Mouse (Mus musculus): ENCODE data around the gene Scube2. TPM values are rescaled to one million over a fixed set of nuclear protein-coding genes. Genes with fewer than 3 reads are reported as not detected.

Scube2 gene
- 1.7 and 2.2 TPM in 2 replicates for polyA plus RNA-seq (2015; fragmentation: Nextera tagmentation; extraction: Ambion mirVana)

DNA sequence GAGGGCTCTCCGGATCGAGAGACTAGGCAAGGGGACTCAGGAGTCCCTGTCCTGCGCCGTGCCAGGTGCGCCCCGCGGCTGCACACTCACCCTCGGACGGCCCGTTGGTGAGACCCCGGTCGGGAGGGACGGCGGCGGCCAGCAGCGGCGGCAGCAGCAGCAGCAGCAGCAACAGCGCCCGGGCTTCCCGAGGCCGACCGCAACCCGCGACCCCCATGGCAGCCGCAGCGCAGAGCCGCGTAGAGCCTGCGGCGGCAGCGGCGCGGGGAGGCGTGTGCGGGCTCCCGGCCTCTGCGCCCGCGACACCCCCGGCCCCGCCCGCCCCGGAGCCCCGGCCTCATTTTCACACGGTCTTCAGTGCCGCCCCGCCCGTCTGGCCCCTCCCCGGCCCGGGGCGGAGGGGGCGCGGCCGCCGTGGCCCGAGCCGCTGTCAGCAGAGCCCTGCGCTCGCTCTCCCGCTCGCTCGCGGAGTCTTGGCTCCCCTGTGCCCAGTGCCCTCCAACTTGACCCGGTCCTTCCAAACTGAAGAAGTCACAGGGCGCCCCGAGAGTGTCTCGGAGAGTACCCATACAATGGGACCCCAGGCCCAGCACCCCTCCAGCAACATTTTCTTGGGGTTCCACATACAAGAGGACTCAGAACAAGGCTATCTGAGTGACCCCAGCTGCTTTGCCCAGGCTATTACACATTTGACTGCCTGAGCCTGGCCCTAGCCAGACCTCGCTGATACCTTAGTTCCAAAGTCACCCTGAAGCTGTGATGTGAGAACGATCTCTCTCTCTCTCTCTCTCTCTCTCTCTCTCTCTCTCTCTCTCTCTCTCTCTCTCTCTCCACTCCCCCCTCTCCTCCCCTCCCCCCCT lies at the start of gene Scube2:
Scube2 (minus strand) TSS at position 310 of the 860 bp plus-strand sequence.
- ATAC-seq (replicated peaks) = peak; percentile 85
- peaks cover 9% of the 10 kb centered on the region for H3K27me3 ChIP-seq (replicated peaks)
- no peaks in the 10 kb centered on the region for H3K9me3 ChIP-seq
- no peak within 1 kb of the TSS for H3K27ac ChIP-seq
- H3K36me3 ChIP-seq (replicated peaks) = no peaks in the 10 kb centered on the region
- H3K9ac ChIP-seq = peak within 1 kb of the TSS; percentile 68
- H3K4me2 ChIP-seq = peak within 1 kb of the TSS; percentile 98
- H3K4me3 ChIP-seq = peak within 1 kb of the TSS; percentile 63
- H3K4me1 ChIP-seq = peaks cover 9% of the 10 kb centered on the region
- WGBS = 1% methylated on average over 66 of the region's 69 CpGs

GRCm38 (mm10) chr7:109906165-109906564 lies 40.7 kb upstream of the Scube2 start:
- H3K4me3 ChIP-seq = no peak overlapping the region
- WGBS = 92% methylated on average over 2 of the region's 2 CpGs
- H3K9ac ChIP-seq = no peak overlapping the region
- no peak overlapping the region for H3K27ac ChIP-seq
- H3K9me3 ChIP-seq = no peaks in the 10 kb centered on the region
- H3K4me1 ChIP-seq = no peaks in the 10 kb centered on the region
- H3K4me2 ChIP-seq = no peak overlapping the region
- H3K27me3 ChIP-seq (replicated peaks) = no peaks in the 10 kb centered on the region
- no peak for ATAC-seq (replicated peaks)
- peaks cover 61% of the 10 kb centered on the region for H3K36me3 ChIP-seq (replicated peaks)

- no peak overlapping the region for H3K9ac ChIP-seq
- no peak for ATAC-seq (replicated peaks)
- no peaks in the 10 kb centered on the region for H3K4me1 ChIP-seq
- WGBS = 93% methylated on average over 9 of the region's 9 CpGs
- H3K4me3 ChIP-seq = no peak overlapping the region
- no peak overlapping the region for H3K27ac ChIP-seq
- no peaks in the 10 kb centered on the region for H3K27me3 ChIP-seq (replicated peaks)
- H3K9me3 ChIP-seq = no peaks in the 10 kb centered on the region
- H3K4me2 ChIP-seq = no peak overlapping the region
- H3K36me3 ChIP-seq (replicated peaks) = peaks cover 73% of the 10 kb centered on the region
Measured at GRCm38 (mm10) chr7:109900921-109901320, 35.4 kb upstream of the Scube2 start.

DNA sequence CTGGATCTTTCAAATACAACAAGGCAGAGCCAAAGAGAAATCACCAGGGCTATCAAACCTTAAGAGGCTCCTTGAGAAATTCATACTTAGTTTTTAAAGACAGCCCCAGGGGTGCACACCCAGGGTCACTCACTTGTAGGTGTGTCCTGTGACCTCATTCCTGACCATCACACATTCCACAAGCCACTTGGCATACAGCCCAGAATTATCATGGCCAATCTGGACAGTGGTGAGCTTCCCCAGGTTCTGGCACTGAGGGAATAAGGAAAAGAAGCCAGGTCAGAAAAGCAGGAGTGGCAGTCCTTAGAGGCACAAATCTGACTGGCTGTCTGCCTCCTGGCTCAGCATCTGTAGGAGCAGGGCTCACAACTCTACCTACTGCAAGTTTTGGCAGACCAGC lies 33.4 kb upstream of the Scube2 start:
- Histone ChIP-seq H3K9me3 (no peaks in the 10 kb centered on the region), H3K4me1 (no peaks in the 10 kb centered on the region), H3K36me3 (replicated peaks) (peaks cover 76% of the 10 kb centered on the region), H3K4me3 (no peak overlapping the region), H3K4me2 (no peak overlapping the region), H3K9ac (no peak overlapping the region), H3K27ac (no peak overlapping the region), H3K27me3 (replicated peaks) (no peaks in the 10 kb centered on the region)
- ATAC-seq (replicated peaks) = no peak

DNA sequence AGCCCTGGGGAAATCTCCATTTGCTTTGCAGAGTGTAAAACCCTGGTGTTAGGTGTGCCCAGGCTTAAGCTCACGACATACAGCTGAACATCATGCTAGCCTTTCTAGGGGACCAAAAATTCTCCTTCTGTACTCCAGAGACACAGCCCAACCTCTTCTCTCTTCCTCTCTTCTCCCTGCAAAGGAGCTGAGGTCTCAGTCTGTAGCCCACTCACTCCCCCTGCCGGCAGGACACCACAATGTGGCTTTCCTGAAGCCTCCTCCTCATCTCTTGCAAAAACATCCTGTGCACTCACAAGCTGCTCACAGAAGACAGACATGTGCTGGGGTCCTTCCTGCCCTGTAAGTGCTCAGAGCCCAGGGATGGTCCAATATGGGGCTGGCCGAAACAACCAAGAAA lies 27.1 kb upstream of the Scube2 start:
- 0 out of 2 replicates have a peak, but pooled peaks have one; percentile 39 for ATAC-seq (replicated peaks)
- Histone ChIP-seq H3K9ac (no peak overlapping the region), H3K27me3 (replicated peaks) (no peaks in the 10 kb centered on the region), H3K4me2 (no peak overlapping the region), H3K9me3 (no peaks in the 10 kb centered on the region), H3K4me1 (no peaks in the 10 kb centered on the region), H3K4me3 (no peak overlapping the region), H3K27ac (no peak overlapping the region), H3K36me3 (replicated peaks) (peaks cover 45% of the 10 kb centered on the region)
- 40% methylated on average over 3 of the region's 3 CpGs for WGBS

- Histone ChIP-seq H3K4me2 (no peak overlapping the region), H3K4me1 (no peaks in the 10 kb centered on the region), H3K27me3 (replicated peaks) (no peaks in the 10 kb centered on the region), H3K9ac (no peak overlapping the region), H3K27ac (no peak overlapping the region), H3K4me3 (no peak overlapping the region), H3K9me3 (no peaks in the 10 kb centered on the region), H3K36me3 (replicated peaks) (peaks cover 41% of the 10 kb centered on the region)
- no peak for ATAC-seq (replicated peaks)
- WGBS = 89% methylated on average over 4 of the region's 4 CpGs
Measured at GRCm38 (mm10) chr7:109891786-109892185, 26.3 kb upstream of the Scube2 start.

DNA sequence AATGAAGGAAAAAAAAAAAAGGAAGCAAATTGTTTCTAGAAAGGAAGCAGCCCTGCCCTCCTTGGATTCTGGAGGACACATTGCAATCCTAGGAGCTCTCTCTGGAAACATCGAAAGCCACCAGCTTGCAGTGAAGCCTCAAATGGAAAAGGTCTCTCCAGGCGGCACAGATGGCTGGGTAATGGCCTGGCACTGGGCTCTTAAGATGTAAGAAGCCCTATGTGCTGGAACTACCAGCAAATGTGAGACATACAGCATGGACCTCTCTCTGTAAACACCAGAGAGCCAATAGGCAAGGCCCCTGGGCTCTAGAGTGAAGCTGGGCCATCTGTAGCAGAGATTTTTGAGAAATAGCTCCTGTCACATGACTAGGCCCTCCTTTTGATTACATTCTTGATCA lies 24.8 kb upstream of the Scube2 start:
- Histone ChIP-seq H3K4me2 (no peak overlapping the region), H3K4me3 (no peak overlapping the region), H3K9me3 (no peaks in the 10 kb centered on the region), H3K4me1 (no peaks in the 10 kb centered on the region), H3K27me3 (replicated peaks) (no peaks in the 10 kb centered on the region), H3K36me3 (replicated peaks) (peaks cover 29% of the 10 kb centered on the region; the same call in 1 of the 2 replicates), H3K27ac (no peak overlapping the region), H3K9ac (no peak overlapping the region)
- WGBS = 88% methylated on average over 2 of the region's 2 CpGs
- no peak for ATAC-seq (replicated peaks)

- peaks cover 20% of the 10 kb centered on the region; the same call in 1 of the 2 replicates for H3K36me3 ChIP-seq (replicated peaks)
- no peaks in the 10 kb centered on the region for H3K27me3 ChIP-seq (replicated peaks)
- ATAC-seq (replicated peaks) = no peak
- H3K4me3 ChIP-seq = no peak overlapping the region
- no peak overlapping the region for H3K27ac ChIP-seq
- H3K9me3 ChIP-seq = no peaks in the 10 kb centered on the region
- WGBS = 90% methylated on average over 5 of the region's 5 CpGs
- no peak overlapping the region for H3K4me2 ChIP-seq
- no peak overlapping the region for H3K9ac ChIP-seq
- H3K4me1 ChIP-seq = no peaks in the 10 kb centered on the region
Measured at GRCm38 (mm10) chr7:109889300-109889699, 23.8 kb upstream of the Scube2 start.

DNA sequence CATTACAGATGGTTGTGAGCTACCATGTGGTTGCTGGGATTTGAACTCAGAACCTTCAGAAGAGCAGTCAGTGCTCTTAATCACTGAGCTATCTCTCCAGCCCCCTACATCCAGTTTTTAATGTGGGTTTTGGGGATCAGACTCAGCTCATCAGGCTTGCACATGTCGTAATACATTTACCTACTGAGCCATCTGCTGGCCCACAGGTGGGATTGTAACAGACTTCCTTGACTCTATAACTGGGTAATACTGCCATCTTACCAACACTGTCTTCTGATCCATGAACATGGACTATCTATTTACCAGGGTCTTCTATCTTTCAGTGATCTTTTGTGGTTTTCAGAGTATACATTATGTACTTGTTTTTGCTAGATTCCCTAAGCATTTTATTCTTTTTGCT lies 20.8 kb upstream of the Scube2 start:
- no peak overlapping the region for H3K4me3 ChIP-seq
- H3K4me2 ChIP-seq = no peak overlapping the region
- no peaks in the 10 kb centered on the region for H3K4me1 ChIP-seq
- no peak overlapping the region for H3K27ac ChIP-seq
- no peaks in the 10 kb centered on the region for H3K9me3 ChIP-seq
- no peak for ATAC-seq (replicated peaks)
- WGBS = 89% methylated on average over 1 of the region's 1 CpGs
- H3K27me3 ChIP-seq (replicated peaks) = no peaks in the 10 kb centered on the region
- H3K36me3 ChIP-seq (replicated peaks) = peaks cover 4% of the 10 kb centered on the region; the same call in 1 of the 2 replicates
- H3K9ac ChIP-seq = no peak overlapping the region

GRCm38 (mm10) chr7:109882574-109882973 lies 17.1 kb upstream of the Scube2 start:
- Histone ChIP-seq H3K9me3 (no peaks in the 10 kb centered on the region), H3K36me3 (replicated peaks) (peaks cover 4% of the 10 kb centered on the region; the same call in 1 of the 2 replicates), H3K4me2 (no peak overlapping the region), H3K4me3 (no peak overlapping the region), H3K4me1 (no peaks in the 10 kb centered on the region), H3K9ac (no peak overlapping the region), H3K27ac (no peak overlapping the region), H3K27me3 (replicated peaks) (no peaks in the 10 kb centered on the region)
- no peak for ATAC-seq (replicated peaks)
- WGBS = 92% methylated on average over 2 of the region's 2 CpGs

- Histone ChIP-seq H3K27ac (no peak overlapping the region), H3K4me1 (no peaks in the 10 kb centered on the region), H3K27me3 (replicated peaks) (no peaks in the 10 kb centered on the region), H3K9ac (no peak overlapping the region), H3K4me2 (no peak overlapping the region), H3K36me3 (replicated peaks) (peaks cover under 1% of the 10 kb centered on the region; the same call in 1 of the 2 replicates), H3K9me3 (no peaks in the 10 kb centered on the region), H3K4me3 (no peak overlapping the region)
- no peak for ATAC-seq (replicated peaks)
- 40% methylated on average over 2 of the region's 2 CpGs for WGBS
Measured at GRCm38 (mm10) chr7:109881561-109882099, 16.2 kb upstream of the Scube2 start.

DNA sequence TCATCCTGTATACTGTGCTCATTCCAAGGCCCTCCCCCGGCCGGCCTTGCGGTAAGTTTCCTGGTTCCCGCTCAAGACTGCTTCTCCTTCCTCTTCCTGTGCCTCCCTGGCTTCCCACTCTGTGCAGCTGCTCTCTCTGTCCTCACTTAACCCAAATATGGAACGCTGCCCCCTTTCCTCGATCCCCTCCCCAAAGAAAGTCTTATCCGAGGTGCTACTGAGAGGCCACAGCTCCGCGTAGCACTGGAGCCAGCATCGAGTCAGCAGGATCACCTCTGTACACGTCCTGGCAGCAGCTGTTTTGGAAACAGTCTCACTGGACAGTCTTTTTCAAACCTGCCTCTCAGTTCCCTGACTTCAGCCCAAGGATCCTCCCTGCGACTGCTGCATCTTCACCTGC lies 13.7 kb upstream of the Scube2 start:
- no peak overlapping the region for H3K27ac ChIP-seq
- H3K27me3 ChIP-seq (replicated peaks) = no peaks in the 10 kb centered on the region
- H3K36me3 ChIP-seq (replicated peaks) = no peaks in the 10 kb centered on the region
- H3K9ac ChIP-seq = no peak overlapping the region
- 69% methylated on average over 12 of the region's 12 CpGs for WGBS
- H3K9me3 ChIP-seq = no peaks in the 10 kb centered on the region
- no peak for ATAC-seq (replicated peaks)
- H3K4me2 ChIP-seq = no peak overlapping the region
- H3K4me3 ChIP-seq = no peak overlapping the region
- H3K4me1 ChIP-seq = no peaks in the 10 kb centered on the region; the same call in 1 of the 2 replicates
